Mouse (Mus musculus): ENCODE measurements around the gene Lmbr1. TPM values are rescaled to one million over a fixed set of nuclear protein-coding genes. Genes with fewer than 3 reads are reported as not detected.
A peak's percentile ranks its signal among the peaks of the same experiment; 100 is the strongest.

The Lmbr1 gene
- polyA plus RNA-seq, 1 experiment from 2014 or later = 46.2 TPM

- Histone ChIP-seq H3K36me3 (ENCODE audit: control insufficient read depth, insufficient read depth, low read length) (no peaks in the 10 kb centered on the region), H3K9ac (replicated peaks; ENCODE audit: low read depth, low read length) (no peak overlapping the region), H3K27ac (ENCODE audit: low read depth, low read length) (no peak overlapping the region), H3K4me2 (ENCODE audit: low read depth, low read length) (no peak overlapping the region), H3K27me3 (ENCODE audit: control insufficient read depth, insufficient read depth, low read length) (no peaks in the 10 kb centered on the region), H3K9me3 (ENCODE audit: control insufficient read depth, low read length) (no peaks in the 10 kb centered on the region), H3K4me3 (ENCODE audit: low read depth, low read length) (no peak overlapping the region), H3K4me1 (ENCODE audit: control insufficient read depth, insufficient read depth, low read length) (no peaks in the 10 kb centered on the region)
- 83% methylated on average over 6 of the region's 6 CpGs for WGBS
- ATAC-seq (ENCODE audit: low read depth) = no peak
These were observed 88.5 kb downstream of the Lmbr1 start for GRCm38 (mm10) chr5:29289703-29290102.

GRCm38 (mm10) chr5:29281081-29281480 is 97.1 kb downstream of the Lmbr1 start:
- Histone ChIP-seq H3K9me3 (ENCODE audit: control insufficient read depth, low read length) (no peaks in the 10 kb centered on the region), H3K4me1 (ENCODE audit: control insufficient read depth, insufficient read depth, low read length) (no peaks in the 10 kb centered on the region), H3K27ac (ENCODE audit: low read depth, low read length) (no peak overlapping the region), H3K27me3 (ENCODE audit: control insufficient read depth, insufficient read depth, low read length) (no peaks in the 10 kb centered on the region), H3K36me3 (ENCODE audit: control insufficient read depth, insufficient read depth, low read length) (no peaks in the 10 kb centered on the region), H3K9ac (replicated peaks; ENCODE audit: low read depth, low read length) (no peak overlapping the region), H3K4me3 (ENCODE audit: low read depth, low read length) (no peak overlapping the region), H3K4me2 (ENCODE audit: low read depth, low read length) (no peak overlapping the region)
- WGBS = 91% methylated on average over 3 of the region's 3 CpGs
- ATAC-seq (ENCODE audit: low read depth) = no peak

DNA sequence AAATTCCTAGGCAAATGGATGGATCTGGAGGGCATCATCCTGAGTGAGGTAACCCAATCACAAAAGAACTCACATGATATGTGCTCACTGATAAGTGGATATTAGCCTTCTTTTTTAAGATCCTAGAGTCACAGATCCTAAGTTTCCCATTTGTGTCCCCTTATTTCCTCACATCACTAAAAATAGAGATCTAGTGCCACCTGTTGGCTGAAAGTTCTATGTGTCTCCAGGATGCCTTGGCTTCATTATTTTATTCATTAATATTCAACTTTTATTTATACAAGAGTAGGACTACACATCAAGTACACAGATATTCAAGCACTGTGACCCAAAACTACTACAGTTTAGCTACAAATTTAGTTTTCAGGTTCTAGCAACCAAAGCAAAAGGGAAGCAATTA is 103.4 kb downstream of the Lmbr1 start:
- no peak overlapping the region for H3K27ac ChIP-seq (ENCODE audit: low read depth, low read length)
- no peaks in the 10 kb centered on the region for H3K36me3 ChIP-seq (ENCODE audit: control insufficient read depth, insufficient read depth, low read length)
- no peak overlapping the region for H3K4me2 ChIP-seq (ENCODE audit: low read depth, low read length)
- no peaks in the 10 kb centered on the region for H3K9me3 ChIP-seq (ENCODE audit: control insufficient read depth, low read length)
- H3K4me3 ChIP-seq (ENCODE audit: low read depth, low read length) = no peak overlapping the region
- ATAC-seq (ENCODE audit: low read depth) = no peak
- H3K9ac ChIP-seq (replicated peaks; ENCODE audit: low read depth, low read length) = no peak overlapping the region
- H3K27me3 ChIP-seq (ENCODE audit: control insufficient read depth, insufficient read depth, low read length) = no peaks in the 10 kb centered on the region
- H3K4me1 ChIP-seq (ENCODE audit: control insufficient read depth, insufficient read depth, low read length) = no peaks in the 10 kb centered on the region

- Histone ChIP-seq H3K9ac (replicated peaks; ENCODE audit: low read depth, low read length) (no peak overlapping the region), H3K27ac (ENCODE audit: low read depth, low read length) (no peak overlapping the region), H3K4me3 (ENCODE audit: low read depth, low read length) (no peak overlapping the region), H3K27me3 (ENCODE audit: control insufficient read depth, insufficient read depth, low read length) (no peaks in the 10 kb centered on the region), H3K4me2 (ENCODE audit: low read depth, low read length) (no peak overlapping the region), H3K36me3 (ENCODE audit: control insufficient read depth, insufficient read depth, low read length) (no peaks in the 10 kb centered on the region), H3K4me1 (ENCODE audit: control insufficient read depth, insufficient read depth, low read length) (no peaks in the 10 kb centered on the region), H3K9me3 (ENCODE audit: control insufficient read depth, low read length) (no peaks in the 10 kb centered on the region)
- no peak for ATAC-seq (ENCODE audit: low read depth)
- 73% methylated on average over 2 of the region's 2 CpGs for WGBS
These were observed 104.8 kb downstream of the Lmbr1 start for GRCm38 (mm10) chr5:29273426-29273825.

- 72% methylated on average over 4 of the region's 4 CpGs for WGBS
- no peak overlapping the region for H3K9ac ChIP-seq (replicated peaks; ENCODE audit: low read depth, low read length)
- no peak overlapping the region for H3K4me3 ChIP-seq (ENCODE audit: low read depth, low read length)
- no peaks in the 10 kb centered on the region for H3K36me3 ChIP-seq (ENCODE audit: control insufficient read depth, insufficient read depth, low read length)
- H3K9me3 ChIP-seq (ENCODE audit: control insufficient read depth, low read length) = no peaks in the 10 kb centered on the region
- H3K27ac ChIP-seq (ENCODE audit: low read depth, low read length) = no peak overlapping the region
- H3K27me3 ChIP-seq (ENCODE audit: control insufficient read depth, insufficient read depth, low read length) = no peaks in the 10 kb centered on the region
- no peaks in the 10 kb centered on the region for H3K4me1 ChIP-seq (ENCODE audit: control insufficient read depth, insufficient read depth, low read length)
- no peak for ATAC-seq (ENCODE audit: low read depth)
- no peak overlapping the region for H3K4me2 ChIP-seq (ENCODE audit: low read depth, low read length)
These were observed 107.3 kb downstream of the Lmbr1 start for GRCm38 (mm10) chr5:29270879-29271278.

DNA sequence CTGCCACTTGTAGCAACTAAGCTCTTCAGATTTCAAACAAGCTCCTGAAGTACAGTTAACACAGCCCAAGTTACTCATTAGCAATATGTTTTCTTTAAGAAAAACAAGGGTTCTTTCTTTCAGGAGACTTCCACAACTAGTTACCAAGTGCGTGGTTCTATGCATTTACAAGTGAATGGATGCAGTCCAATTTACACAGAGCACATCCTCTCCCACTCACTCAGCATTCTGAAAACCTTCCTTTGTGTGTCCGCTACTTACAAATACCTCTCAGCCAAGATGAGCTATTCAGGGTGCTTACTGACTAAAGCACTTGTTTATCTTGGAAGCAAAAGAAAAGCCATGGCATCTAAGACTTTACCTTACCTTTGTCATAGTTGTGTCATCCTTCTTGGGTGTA is 124.3 kb downstream of the Lmbr1 start:
- no peak overlapping the region for H3K4me3 ChIP-seq (ENCODE audit: low read depth, low read length)
- no peak overlapping the region for H3K4me2 ChIP-seq (ENCODE audit: low read depth, low read length)
- WGBS = 26% methylated on average over 2 of the region's 2 CpGs
- no peaks in the 10 kb centered on the region for H3K9me3 ChIP-seq (ENCODE audit: control insufficient read depth, low read length)
- no peaks in the 10 kb centered on the region for H3K4me1 ChIP-seq (ENCODE audit: control insufficient read depth, insufficient read depth, low read length)
- H3K27ac ChIP-seq (ENCODE audit: low read depth, low read length) = no peak overlapping the region
- H3K36me3 ChIP-seq (ENCODE audit: control insufficient read depth, insufficient read depth, low read length) = no peaks in the 10 kb centered on the region
- no peak overlapping the region for H3K9ac ChIP-seq (replicated peaks; ENCODE audit: low read depth, low read length)
- H3K27me3 ChIP-seq (ENCODE audit: control insufficient read depth, insufficient read depth, low read length) = no peaks in the 10 kb centered on the region
- no peak for ATAC-seq (ENCODE audit: low read depth)

- Histone ChIP-seq H3K36me3 (ENCODE audit: control insufficient read depth, insufficient read depth, low read length) (no peaks in the 10 kb centered on the region), H3K4me2 (ENCODE audit: low read depth, low read length) (no peak overlapping the region), H3K4me3 (ENCODE audit: low read depth, low read length) (no peak overlapping the region), H3K9ac (replicated peaks; ENCODE audit: low read depth, low read length) (no peak overlapping the region), H3K9me3 (ENCODE audit: control insufficient read depth, low read length) (no peaks in the 10 kb centered on the region), H3K4me1 (ENCODE audit: control insufficient read depth, insufficient read depth, low read length) (no peaks in the 10 kb centered on the region), H3K27me3 (ENCODE audit: control insufficient read depth, insufficient read depth, low read length) (no peaks in the 10 kb centered on the region), H3K27ac (ENCODE audit: low read depth, low read length) (no peak overlapping the region)
- no peak for ATAC-seq (ENCODE audit: low read depth)
- WGBS = 84% methylated on average over 1 of the region's 1 CpGs
These were observed 126.7 kb downstream of the Lmbr1 start for GRCm38 (mm10) chr5:29251496-29251873.

- H3K27ac ChIP-seq (ENCODE audit: low read depth, low read length) = no peak overlapping the region
- H3K9me3 ChIP-seq (ENCODE audit: control insufficient read depth, low read length) = no peaks in the 10 kb centered on the region
- H3K27me3 ChIP-seq (ENCODE audit: control insufficient read depth, insufficient read depth, low read length) = no peaks in the 10 kb centered on the region
- no peaks in the 10 kb centered on the region for H3K4me1 ChIP-seq (ENCODE audit: control insufficient read depth, insufficient read depth, low read length)
- H3K4me3 ChIP-seq (ENCODE audit: low read depth, low read length) = no peak overlapping the region
- peak; percentile 85; the same call in 1 of the 2 replicates for ATAC-seq (ENCODE audit: low read depth)
- no peak overlapping the region for H3K4me2 ChIP-seq (ENCODE audit: low read depth, low read length)
- WGBS = 38% methylated on average over 8 of the region's 8 CpGs
- no peak overlapping the region for H3K9ac ChIP-seq (replicated peaks; ENCODE audit: low read depth, low read length)
- no peaks in the 10 kb centered on the region for H3K36me3 ChIP-seq (ENCODE audit: control insufficient read depth, insufficient read depth, low read length)
These were observed 127.2 kb downstream of the Lmbr1 start for GRCm38 (mm10) chr5:29250795-29251495.

DNA sequence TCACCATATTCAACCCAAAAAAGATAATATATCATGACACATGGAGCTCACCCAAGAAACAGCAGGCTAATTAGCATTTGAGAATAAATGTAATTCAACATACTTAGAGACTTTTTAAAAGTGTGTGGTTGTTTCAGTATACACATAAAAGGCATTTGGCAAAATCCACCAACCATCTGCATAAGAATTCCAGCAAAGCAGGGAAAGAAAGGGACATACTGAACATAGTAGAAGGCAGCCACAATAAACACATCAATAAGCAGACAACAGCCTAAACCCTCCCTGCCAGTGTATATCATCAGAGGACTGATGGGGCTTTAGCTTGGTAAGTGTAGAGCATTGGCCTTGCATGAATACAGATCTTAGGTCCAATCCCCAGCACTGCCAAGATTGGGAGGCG is 133.4 kb downstream of the Lmbr1 start:
- no peak overlapping the region for H3K4me3 ChIP-seq (ENCODE audit: low read depth, low read length)
- no peaks in the 10 kb centered on the region for H3K9me3 ChIP-seq (ENCODE audit: control insufficient read depth, low read length)
- no peaks in the 10 kb centered on the region for H3K27me3 ChIP-seq (ENCODE audit: control insufficient read depth, insufficient read depth, low read length)
- H3K4me1 ChIP-seq (ENCODE audit: control insufficient read depth, insufficient read depth, low read length) = no peaks in the 10 kb centered on the region
- H3K36me3 ChIP-seq (ENCODE audit: control insufficient read depth, insufficient read depth, low read length) = no peaks in the 10 kb centered on the region
- no CpG with 5 or more reads among the region's 1 CpGs for WGBS
- no peak overlapping the region for H3K9ac ChIP-seq (replicated peaks; ENCODE audit: low read depth, low read length)
- H3K27ac ChIP-seq (ENCODE audit: low read depth, low read length) = no peak overlapping the region
- no peak for ATAC-seq (ENCODE audit: low read depth)
- H3K4me2 ChIP-seq (ENCODE audit: low read depth, low read length) = no peak overlapping the region

Measured in neural tube, embryonic 14.5 days (tissue).